Mouse (Mus musculus) adrenal gland, adult 18-20 months (tissue): ENCODE results near the gene Hexdc. TPM values are rescaled to one million over a fixed set of nuclear protein-coding genes. Genes with fewer than 3 reads are reported as not detected.

ENCODE experiments used
- DNase-seq, 2 experiments: peaks; one replicate each; pipeline ENCODE4 v3.0.0; 2021 to 2022; ENCODE audit warnings: low spot score in 2 of 2
- long read RNA-seq, 2 experiments: library from polyadenylated mRNA; stranded (forward); transcript quantifications; one replicate each; pipeline ENCODE4 v2.0.0; 2021
- total RNA-seq, 2 experiments: library from RNA; stranded (reverse); gene quantifications; 1 replicate in 1 of 2; 2 replicates in 1 of 2; pipeline ENCODE4 v1.2.3; 2021

Hexdc gene
- 10 to 100 TPM in 1 of 2 experiments, 1 to 10 TPM in 1; 9.0 to 10.1 TPM for total RNA-seq
- long read RNA-seq, experiment 1, partial matches to known transcripts = 0 of 9 reads
- long read RNA-seq, experiment 1, other reads (novel, unspliced or antisense) = 8 of 9 reads
- long read RNA-seq, experiment 2, partial matches to known transcripts = 1 of 18 reads
- long read RNA-seq, experiment 2, other reads (novel, unspliced or antisense) = 14 of 18 reads

DNA sequence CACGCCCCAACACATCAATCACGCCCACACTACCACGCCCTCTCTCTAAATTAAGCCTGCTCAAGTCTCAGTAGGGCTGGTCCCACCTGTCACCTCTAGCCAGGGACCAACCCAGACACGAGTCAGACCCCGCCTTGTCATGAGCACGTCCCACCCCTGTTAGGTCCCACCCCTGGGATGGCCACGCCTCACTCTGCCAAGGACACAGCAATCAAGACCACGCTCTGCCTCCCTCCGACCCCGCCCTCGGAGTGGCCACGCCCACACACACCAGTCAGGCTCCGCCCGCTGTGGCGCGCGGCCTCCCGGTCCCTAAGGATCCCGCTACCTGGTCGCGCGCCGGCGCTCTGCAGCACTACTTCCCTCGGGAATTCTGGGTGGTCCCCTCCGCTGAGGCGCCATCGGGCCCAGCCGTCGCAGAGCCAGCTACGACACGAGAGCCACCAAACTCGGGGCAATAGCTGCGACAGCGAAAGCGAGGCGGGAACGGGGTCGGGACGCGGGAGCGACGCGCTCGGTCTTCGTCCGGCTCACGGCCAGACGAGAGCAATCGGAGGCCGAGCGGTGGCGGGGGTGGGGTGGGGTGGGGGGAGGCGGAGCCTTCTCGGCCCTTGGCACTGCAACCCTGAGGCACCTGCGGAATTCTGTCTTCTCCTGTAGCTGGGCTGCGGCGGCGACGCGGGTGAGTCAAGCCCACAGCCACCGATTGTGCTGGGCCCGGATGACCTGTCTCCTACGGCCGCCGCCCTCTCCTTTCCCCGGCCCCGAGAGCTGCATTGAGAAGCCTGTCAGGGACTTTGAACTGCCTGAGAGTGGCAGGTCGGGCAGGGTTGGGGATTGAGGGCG is at the start of gene Hexdc, which contains the start of gene Ogfod3:
Gene Hexdc (plus strand): TSS at position 273 of the 846 bp plus-strand sequence.
Gene Ogfod3 (minus strand): TSS at position 551 of the 846 bp plus-strand sequence.
- DNase-seq = peak; percentile 94 to 95

DNA sequence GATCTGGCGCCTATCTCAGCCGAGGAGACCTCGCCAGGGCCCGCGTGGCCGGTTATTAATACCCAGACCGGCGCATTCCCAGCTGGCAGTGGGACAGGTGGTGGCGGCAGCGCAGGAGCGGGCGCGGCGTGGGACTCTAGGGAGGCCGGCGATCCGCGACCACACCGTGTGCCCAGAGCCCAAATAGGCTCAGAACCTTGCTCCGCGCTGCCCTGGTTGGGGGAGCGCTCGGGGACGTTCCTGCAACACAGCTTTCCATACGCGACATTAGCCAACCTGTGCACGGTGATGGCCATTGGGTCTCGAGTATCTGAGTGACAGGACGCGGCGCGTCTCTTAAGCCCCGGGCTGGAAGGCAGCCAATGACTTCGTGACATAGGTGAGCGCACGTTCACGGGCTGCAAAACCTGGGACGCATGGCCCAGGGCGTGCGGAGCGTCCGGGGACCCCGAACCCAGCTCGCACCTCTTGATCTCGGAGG is 47.8 kb upstream of the Hexdc start:
- DNase-seq = peak in 1 of 2 experiments; percentile 12

DNA sequence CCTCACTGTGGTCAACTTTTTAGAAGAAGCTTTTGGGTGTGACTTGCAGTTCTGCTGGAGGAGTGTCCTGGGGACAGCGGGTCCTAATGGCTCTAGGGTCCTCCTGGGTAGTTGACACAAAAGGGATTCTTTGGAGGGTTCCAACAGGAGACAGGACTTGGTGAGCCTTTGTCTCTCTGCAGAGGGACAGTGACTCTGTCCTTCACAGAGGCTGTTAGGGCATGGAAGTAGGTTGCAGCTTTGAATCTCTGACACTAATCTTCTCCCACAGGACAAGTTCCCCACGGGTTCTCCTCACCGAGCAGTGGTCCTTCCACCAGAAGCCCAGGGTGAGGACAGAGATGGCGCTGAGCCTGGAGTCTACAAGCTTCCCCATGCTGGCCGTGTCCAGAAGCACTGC is 44.3 kb upstream of the Hexdc start, which contains the start of gene Uts2r:
Gene Uts2r (plus strand): TSS at position 301 of the 400 bp plus-strand sequence.
- no peak for DNase-seq

DNA sequence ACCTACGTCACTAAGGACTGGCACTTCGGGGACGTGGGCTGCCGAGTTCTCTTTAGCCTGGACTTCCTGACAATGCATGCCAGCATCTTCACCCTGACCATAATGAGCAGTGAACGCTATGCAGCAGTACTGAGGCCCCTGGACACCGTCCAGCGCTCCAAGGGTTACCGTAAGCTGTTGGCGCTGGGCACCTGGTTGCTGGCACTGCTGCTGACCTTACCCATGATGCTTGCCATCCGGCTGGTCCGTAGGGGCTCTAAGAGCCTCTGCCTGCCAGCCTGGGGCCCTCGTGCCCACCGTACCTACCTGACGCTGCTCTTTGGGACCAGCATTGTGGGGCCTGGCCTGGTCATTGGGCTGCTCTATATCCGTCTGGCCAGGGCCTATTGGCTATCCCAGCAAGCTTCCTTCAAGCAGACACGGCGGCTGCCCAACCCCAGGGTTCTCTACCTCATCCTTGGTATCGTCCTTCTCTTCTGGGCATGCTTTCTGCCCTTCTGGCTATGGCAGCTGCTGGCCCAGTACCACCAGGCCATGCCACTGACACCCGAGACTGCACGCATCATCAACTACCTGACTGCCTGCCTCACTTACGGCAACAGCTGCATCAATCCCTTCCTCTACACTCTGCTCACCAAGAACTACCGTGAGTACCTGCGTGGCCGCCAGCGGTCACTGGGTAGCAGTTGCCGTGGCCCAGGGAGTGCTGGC is 43.4 kb upstream of the Hexdc start:
- no peak for DNase-seq

DNA sequence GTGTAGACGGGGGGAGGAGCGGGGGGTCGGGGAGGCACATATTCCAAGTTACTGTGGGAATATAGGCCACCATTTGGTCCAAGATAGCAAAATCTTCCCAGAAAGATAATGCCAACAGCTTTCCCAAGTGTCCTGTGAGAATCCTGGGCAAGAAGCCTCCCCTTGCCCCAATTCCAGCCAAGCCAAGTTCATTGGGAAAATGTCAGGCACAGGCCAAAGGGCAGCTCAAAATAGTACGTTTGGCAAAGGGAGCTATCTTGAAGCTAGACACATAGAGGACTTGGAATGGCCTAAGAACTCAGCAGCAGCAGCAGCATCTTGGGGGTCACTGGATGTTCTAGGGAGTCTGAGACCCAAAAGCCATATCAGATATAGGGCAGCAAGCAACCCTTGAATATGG is 40.5 kb upstream of the Hexdc start:
- DNase-seq = no peak

DNA sequence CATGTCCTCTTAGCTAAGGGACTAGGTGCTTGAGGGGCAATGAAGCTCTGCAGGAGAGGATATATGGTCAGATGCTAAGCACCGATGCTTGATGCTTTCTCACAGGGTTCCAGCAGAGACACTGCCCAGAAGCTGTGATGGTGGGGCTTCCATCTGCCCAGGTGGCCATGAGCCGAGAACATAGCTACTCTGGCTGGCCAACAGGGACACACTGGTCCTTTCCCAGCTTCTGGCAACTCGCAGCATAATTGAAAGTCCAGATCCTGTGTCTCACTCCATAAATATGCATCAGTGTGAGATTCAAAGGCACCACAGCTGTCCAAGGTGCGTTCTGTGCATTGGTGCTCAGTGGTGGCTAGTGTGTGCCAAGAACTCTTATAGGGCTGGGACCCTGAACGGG is 31.0 kb upstream of the Hexdc start:
- no peak for DNase-seq

DNA sequence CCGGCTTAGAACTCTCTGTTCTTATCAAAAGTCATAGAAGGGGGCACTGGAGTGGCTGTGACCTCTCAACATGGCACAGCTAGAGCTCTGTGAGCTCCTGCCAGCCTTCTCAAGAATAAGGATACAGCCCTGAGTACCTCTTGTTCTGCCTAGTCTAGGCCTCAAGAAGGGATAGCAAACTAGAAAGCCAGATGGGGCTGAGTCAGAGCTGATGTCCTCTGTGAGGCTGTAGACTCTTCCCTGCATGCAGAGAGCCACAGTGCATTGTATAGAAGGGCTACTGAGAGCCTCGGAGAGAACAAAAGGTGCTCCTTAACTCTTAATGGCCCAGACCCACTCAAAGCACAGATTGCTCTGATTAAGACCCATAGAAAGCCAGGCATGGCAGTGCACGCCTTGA is 30.0 kb upstream of the Hexdc start:
- DNase-seq = no peak

DNA sequence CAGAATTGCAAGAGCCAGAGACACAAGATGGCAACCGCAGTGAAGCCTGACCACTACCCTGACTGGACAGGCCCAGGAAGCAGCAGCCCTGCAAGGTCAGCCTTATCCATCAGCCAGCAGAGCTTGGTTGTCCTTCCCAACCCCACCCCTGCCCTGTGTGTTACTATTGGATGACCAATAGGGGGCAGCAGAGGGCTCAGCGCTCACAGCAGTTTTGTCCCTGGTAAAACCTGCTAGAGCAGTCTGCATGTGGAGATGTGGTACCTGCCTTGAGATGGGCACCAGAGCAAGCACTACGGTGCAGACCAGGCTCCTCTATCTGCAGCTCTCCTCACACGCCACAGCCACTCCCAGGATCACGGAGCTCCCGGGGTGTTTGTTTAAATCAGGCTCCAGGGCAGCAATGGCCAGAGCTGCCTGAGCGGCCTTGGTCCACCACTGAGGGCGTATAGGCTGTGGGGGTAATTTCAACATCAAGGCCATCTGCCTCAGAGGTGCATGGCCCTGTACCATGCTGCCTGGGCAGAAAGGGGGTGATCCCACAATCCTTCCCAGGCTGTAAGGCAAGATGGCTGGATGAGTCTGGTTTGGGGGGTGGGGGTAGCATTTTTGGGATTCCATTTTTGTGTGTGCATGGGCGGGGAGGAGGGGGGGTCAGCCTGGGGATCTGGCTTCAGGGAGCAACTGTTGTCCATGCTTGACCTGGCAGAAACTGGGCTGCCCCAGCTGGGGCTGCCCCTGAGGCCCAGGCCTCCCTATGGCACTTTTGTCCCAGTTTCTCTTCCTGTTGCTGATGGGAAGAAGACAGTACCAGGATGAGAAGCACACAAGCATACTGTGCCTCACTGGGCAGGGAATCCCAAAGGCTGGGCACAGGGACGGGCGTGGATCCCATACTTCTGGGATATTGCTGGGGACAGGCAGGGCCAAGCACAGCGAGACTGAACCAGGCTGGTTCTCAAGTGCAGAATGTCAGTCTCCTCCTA is 27.7 kb upstream of the Hexdc start:
- DNase-seq = peak; percentile 48 to 54

DNA sequence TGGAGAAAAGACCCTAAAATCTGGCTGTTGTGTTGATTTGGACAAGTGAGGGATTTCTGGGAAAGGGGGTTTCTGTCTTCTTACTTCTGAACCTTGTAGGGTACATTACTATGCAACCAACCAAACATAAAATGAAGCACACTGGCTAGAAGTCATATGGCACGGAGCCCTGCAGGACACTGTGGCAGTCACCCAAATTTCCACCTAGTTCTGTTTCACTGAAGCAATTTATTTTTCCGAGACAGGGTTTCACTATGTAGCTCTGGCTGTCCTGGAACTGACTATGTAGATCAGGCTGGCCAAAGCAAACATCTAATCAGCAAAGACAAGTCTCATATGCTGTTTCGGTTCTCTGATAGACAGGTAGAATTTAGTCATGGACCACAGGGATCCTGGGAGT is 14.6 kb upstream of the Hexdc start:
- DNase-seq = no peak

DNA sequence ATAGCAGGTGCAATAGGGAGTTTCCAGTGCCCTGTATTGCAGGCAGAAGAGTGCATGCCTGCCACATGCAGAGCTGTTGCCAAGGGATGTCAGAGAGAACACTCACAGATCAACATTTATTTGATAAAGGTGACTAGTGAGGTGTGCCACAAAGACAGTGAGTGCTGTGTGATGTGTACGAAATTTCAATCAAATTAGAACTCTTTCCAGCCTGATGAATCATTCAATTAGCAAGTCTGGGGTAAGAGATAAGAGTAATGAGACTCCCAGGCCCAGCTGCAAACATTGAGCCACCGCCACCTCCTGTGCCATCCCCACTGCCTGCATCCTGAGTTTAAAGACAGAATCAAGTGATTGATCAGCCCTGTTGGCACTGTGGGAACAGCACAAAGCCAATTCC is 11.5 kb upstream of the Hexdc start:
- DNase-seq = no peak

DNA sequence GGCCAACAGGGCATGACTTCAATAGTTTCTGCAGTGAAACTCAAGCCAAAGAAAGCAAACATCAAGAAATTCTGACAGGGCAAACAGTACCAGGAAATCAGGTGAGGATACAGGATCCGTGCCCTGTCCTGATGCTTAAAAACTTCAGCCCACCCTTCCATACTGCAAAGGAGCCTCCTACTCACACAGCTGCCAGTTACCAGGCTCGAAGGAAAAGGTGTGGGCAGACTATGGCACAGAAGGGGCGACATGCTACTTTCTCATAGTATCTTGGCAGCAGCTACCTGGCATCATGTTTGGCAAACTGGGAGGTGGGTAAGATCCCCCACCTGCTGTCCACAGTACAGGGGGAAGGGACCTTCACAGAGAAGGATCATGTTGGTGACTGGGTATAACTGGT is 10.8 kb upstream of the Hexdc start:
- DNase-seq = no peak

DNA sequence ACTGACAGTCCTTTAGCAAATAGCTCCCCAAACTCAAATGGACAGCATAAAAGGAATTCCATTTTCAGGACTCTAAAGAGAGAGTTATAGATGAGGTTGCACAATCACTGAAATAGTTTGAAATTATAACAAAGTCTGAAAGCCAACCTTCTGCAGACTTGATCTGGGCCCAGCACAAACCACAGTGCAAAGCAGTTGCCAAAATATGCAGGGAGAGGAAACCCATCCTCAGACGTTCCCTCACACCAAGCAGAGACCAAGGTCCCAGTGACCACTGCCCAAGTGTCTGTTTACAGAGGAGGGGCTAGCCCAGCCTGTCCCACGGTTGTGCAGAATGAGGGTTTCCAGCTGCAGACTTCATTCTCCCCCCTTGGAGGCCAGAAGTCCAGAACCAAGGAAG is 5.6 kb upstream of the Hexdc start:
- no peak for DNase-seq

DNA sequence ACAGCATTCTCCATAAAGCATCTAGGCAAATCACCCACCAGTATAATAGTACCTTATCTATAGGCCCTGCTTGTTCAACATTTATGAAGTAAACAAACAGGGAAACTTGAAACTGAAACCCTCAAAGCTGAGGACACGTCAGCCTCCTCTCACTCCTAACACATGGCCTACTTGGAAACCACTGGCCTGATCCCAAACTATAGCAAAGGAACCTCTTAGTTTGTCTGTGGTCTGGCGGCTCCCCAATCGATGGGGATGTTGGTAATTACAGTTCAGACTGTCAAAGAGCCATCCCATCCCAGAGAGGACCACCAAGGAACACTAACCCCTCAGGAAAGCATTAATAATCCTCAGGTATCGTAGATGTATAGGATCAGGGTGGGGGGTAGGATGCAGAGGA is 4.4 kb upstream of the Hexdc start:
- DNase-seq = no peak

DNA sequence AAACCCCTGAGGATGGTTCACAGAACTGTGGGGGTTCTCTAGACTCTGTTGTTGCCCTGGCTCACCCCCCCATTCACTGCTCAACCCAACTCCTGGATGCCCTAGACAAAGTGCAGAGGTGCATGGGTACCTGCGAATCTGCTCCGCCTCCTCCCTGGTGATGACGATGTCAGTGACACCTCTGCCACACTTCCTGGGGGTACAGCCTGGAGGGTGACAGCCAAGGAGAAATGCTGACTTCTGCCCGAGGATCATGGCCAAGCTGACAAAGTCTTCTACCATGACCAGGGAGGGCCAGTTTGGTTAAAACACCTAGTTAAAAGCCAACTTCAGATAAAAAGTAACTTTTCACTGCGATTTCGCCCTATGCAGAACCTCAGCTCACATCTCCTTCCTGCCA is 3.5 kb upstream of the Hexdc start:
- no peak for DNase-seq

DNA sequence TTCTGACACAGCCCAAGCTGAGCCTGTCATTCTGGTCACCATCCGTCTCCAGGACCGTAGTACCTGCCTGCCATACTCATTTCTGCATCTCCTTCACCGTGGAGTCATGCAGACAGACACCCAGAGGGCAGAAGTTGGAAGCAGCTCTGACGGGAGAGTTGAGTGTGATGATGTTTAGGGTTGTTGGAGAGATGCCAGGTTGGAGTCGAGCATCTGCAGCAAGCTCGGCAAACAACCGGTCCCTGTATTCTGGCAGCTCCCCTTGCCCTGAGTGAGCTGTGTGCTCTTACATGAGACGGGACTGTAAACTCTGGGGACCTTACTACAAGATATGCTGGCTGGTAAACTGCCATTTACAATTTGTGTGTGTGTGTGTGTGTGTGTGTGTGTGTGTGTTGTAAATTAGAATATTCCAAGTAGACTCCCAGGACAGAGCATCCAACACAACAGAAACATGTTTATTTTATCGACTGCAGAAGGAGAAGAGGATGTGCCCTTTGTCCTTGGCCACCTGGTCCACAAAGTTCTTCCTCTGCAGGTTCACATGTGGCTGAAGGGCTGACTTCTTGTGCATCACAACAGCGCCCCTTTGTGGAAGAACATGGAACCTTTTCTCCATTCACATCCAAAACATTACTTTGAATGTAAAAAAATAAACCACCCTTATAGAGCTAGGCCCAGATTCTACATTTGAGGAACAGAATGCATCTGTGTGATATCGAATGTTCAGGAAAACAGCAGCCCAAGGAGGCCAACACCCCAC is 2.6 kb upstream of the Hexdc start:
- DNase-seq = no peak

DNA sequence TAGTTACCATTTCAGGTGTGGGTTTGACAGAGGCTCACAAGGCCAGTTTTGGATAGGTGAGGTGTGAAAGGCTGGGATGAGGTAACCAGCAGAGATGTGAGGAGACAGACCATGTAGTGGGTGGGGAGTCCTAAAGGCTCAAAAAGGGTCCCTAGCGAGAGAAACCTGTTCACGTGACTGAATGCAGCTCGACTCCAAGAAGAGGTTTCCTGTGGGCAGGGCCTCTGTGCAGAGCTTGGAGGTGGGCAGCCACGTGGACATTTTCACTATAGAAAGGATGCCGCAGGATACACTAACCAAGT is 423 bp upstream of the Hexdc start:
- no peak for DNase-seq

DNA sequence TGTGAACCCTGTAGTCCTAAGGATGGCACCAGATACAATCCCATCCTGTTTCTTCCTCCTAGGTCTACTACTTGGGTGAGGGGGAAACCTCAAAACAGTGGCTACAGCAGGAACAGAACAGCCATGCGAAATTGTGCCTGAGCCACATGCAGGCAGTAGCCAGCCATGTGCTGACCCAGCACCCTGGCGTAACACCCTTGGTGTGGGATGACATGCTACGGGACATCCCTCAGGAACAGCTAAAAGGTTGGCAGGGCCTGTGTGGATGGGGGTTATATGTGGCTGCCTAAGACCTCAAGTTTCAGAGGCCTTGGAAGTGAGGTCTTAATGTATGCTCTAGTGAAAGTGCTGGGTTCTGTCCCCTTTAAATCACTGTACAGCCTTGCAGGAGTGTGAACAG is 12.6 kb downstream of the Hexdc start:
- no peak for DNase-seq

DNA sequence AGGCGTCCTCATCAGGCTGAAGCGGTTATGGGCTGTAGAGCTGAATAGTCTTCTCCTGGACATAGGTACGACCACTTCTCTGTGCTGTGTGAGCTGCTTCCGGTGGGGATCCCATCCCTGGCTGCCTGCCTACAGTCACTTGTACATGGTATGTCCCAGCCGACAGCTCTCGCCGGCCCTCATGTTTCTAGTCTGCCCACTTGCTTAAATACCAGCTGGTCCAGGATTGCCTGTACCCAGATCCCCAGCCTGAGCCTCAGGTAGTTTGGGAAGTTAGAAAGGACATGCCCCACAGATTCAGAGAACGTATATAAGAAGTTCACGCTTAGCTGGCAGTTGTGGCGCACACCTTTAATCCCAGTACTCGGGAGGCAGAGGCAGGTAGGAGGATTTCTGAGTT is 15.5 kb downstream of the Hexdc start:
- DNase-seq = no peak

DNA sequence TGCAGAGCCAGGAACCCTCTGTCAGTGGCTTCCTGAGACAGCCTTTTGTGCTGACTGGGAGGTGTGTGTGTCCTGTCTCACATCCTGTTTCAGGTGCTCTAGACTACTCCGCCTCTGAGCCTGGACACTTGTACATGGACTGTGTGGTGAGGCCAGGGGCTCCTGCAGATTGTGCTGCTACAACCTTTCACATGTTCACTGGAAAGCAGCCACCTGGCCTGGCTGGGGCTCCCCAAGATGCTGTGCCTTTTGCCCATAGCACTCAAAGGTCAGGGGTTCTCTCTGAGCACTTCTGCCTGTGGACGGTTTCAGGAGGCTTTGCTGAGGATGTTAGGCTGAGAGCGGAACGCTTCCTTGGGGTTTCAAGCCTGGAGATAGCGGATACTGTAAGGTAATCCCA is 16.5 kb downstream of the Hexdc start:
- DNase-seq = no peak
